Mouse (Mus musculus) liver, postnatal 0 days (tissue): ENCODE data around the gene Ccdc138. TPM values are rescaled to one million over a fixed set of nuclear protein-coding genes. Genes with fewer than 3 reads are reported as not detected.
"Not testable (repeated sequence)": the region's sequence is repeated elsewhere in the genome, so short reads cannot be mapped to it uniquely, and the experiment has no call there.

Experiments
- ATAC-seq: fragments of 200-750 bp; cut with Nextera tagmentation; 2 replicates; pipeline ENCODE4 v1.8.0; 2017; ENCODE audit warnings: mild to moderate bottlenecking, moderate library complexity
- DNase-seq: peaks from one replicate; pipeline ENCODE4 v3.0.0-alpha.2; 2016
- H3K27ac ChIP-seq: fragments of 300-500 bp; sonication (generic); 2 replicates; pipeline ENCODE4 v1.5.1; 2014; ENCODE audit warnings: antibody characterized with exemption, moderate library complexity, mild to moderate bottlenecking, low read depth
- H3K27me3 ChIP-seq: fragments of 300-500 bp; sonication (generic); 2 replicates; pipeline ENCODE4 v1.6.1; 2014; ENCODE audit warnings: low read length, control low read depth, mixed read lengths; ENCODE audit not compliant: insufficient read depth
- H3K36me3 ChIP-seq: fragments of 300-500 bp; sonication (generic); replicated peaks from 2 replicates; pipeline ENCODE4 v1.6.1; 2014; ENCODE audit warnings: mild to moderate bottlenecking, control low read depth, low read length, moderate library complexity, mixed read lengths; ENCODE audit not compliant: insufficient read depth
- H3K4me1 ChIP-seq: fragments of 300-500 bp; sonication (generic); 2 replicates; pipeline ENCODE4 v1.6.1; 2014; ENCODE audit warnings: antibody characterized with exemption, mild to moderate bottlenecking, control low read depth; ENCODE audit not compliant: insufficient read depth
- H3K4me2 ChIP-seq: fragments of 300-500 bp; sonication (generic); 2 replicates; pipeline ENCODE4 v1.6.1; 2014; ENCODE audit warnings: low read depth, mild to moderate bottlenecking, low read length, moderate library complexity, mixed read lengths
- H3K4me3 ChIP-seq: fragments of 300-500 bp; sonication (generic); 2 replicates; pipeline ENCODE4 v1.5.1; 2014; ENCODE audit warnings: low read depth, low read length
- H3K9ac ChIP-seq: fragments of 300-500 bp; sonication (generic); replicated peaks from 2 replicates; pipeline ENCODE4 v1.6.1; 2014; ENCODE audit warnings: mild to moderate bottlenecking, moderate library complexity
- H3K9me3 ChIP-seq: fragments of 300-500 bp; sonication (generic); 2 replicates; pipeline ENCODE4 v1.6.1; 2016; ENCODE audit warnings: mild to moderate bottlenecking, control low read depth, low read length, mixed read lengths
- CTCF ChIP-seq: sonication (generic); IDR thresholded peaks from 2 replicates; pipeline ENCODE4 v1.5.1; 2016; ENCODE audit warnings: antibody characterized with exemption, low read depth
- EP300 ChIP-seq: IDR thresholded peaks from 2 replicates; pipeline ENCODE4 v1.6.1; 2016; ENCODE audit warnings: antibody characterized with exemption, low read depth, mild to moderate bottlenecking
- WGBS: fragments of 180-500 bp; shearing (Covaris S2); extraction: QIAGEN DNeasy Blood & Tissue Kit; methylation state at CpG from one replicate; pipeline ENCODE4 v1.1.7; 2014; ENCODE audit not compliant: insufficient replicate concordance; 5-methylcytosine and 5-hydroxymethylcytosine counted together
- polyA plus RNA-seq: library from polyadenylated mRNA; unstranded; fragments of >200 nt; fragmentation: Nextera tagmentation; extraction: Ambion mirVana; gene quantifications from 2 replicates; pipeline ENCODE4 v1.2.1, GENCODE M21; 2015

Ccdc138 gene
- polyA plus RNA-seq, 1 experiment from 2014 or later = 1.7 TPM

DNA sequence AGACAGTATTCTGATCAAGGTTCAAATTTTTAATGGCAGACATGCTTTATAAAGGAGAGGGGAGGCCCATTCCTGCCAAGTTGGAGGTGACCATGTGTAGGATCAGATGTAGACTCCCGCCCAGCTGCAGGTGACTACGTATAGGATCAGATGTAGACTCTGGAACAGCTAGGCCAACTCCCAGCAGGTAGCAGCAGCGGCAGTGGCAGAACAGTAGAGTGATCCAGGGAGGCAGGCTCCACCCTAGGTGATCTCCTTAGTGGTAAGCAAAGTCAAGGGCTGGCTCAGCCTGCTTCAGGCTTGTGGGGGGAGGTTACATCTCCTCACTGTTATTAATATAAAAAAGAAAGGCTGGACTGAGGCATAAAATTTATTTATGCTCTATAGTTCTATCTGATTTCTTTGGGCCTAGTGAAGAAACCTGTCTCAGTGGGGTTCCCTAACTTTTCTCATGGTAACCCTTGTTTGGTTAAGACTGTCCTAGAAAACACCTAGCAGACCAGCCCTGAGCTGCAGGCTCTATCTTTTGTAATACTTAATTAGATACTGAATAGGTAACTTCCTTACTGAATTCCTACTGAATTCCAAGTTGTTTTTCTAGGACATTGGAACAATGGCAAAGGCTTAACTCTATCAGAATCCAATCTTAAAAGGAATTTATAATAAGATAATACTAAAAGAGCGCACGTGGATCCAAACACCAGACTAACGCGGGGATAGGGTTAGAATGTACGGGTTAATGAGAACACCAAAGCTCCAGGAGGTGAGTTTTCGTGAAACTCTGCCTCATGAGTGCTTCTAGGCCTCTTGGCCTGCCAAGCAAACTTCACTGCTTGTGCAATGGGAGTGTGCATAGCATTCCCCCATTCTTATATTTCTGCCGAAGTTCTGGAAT lies 33.4 kb downstream of the Ccdc138 start:
- Histone ChIP-seq H3K36me3 (no peaks in the 10 kb centered on the region), H3K4me3 (no peak overlapping the region), H3K4me1 (no peaks in the 10 kb centered on the region), H3K4me2 (no peak overlapping the region), H3K9me3 (no peaks in the 10 kb centered on the region; the same call in 1 of the 2 replicates), H3K27me3 (no peaks in the 10 kb centered on the region), H3K9ac (no peak overlapping the region), H3K27ac (no peak overlapping the region)
- 85% methylated on average over 10 of the region's 10 CpGs for WGBS
- TF ChIP-seq EP300 (no peak), CTCF (no peak)
- ATAC-seq = no peak
- no peak for DNase-seq

DNA sequence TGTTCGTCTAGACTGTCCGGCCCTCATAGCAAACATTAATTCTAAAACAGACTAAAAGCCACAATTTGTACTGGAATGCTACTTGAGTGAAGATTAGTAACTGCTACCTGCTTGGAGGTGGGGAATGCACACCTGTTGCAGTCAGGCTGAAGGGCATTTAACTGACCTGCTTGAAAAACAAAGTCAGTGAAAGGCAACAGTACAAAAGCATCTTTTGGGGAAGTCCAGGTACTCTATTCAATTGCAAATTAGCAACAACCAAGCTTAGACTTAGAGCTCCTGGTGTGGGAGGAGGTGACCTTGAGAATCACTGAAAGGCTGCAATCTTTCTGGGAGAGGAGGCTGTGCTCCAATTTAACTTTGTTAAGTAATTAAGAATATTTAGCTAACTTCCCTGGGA lies 34.4 kb downstream of the Ccdc138 start:
- Histone ChIP-seq H3K27ac (no peak overlapping the region), H3K4me1 (no peaks in the 10 kb centered on the region), H3K27me3 (no peaks in the 10 kb centered on the region), H3K9me3 (no peaks in the 10 kb centered on the region; the same call in 1 of the 2 replicates), H3K9ac (no peak overlapping the region), H3K4me2 (no peak overlapping the region), H3K36me3 (no peaks in the 10 kb centered on the region), H3K4me3 (no peak overlapping the region)
- TF ChIP-seq CTCF (no peak), EP300 (no peak)
- 90% methylated on average over 2 of the region's 2 CpGs for WGBS
- DNase-seq (no peak), ATAC-seq (no peak)

DNA sequence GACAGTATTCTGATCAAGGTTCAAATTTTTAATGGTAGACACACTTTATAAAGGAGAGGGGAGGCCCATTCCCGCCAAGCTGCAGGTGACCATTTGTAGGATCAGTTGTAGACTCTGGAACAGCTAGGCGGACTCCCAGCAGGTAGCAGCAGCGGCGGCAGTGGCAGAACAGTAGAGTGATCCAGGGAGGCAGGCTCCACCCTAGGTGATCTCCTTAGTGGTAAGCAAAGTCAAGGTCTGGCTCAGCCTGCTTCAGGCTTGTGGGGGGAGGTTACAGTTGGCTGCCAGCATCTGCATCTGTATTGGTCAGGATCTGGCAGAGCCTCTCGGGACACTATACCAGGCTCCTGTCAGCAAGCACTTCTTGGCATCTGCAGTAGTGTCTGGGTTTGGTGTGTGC lies 38.5 kb downstream of the Ccdc138 start:
- H3K4me2 ChIP-seq, H3K9me3 ChIP-seq, ATAC-seq, H3K9ac ChIP-seq, DNase-seq, H3K36me3 ChIP-seq, H3K27me3 ChIP-seq, H3K27ac ChIP-seq, H3K4me1 ChIP-seq, H3K4me3 ChIP-seq: not testable (repeated sequence)
- WGBS = 84% methylated on average over 5 of the region's 5 CpGs

DNA sequence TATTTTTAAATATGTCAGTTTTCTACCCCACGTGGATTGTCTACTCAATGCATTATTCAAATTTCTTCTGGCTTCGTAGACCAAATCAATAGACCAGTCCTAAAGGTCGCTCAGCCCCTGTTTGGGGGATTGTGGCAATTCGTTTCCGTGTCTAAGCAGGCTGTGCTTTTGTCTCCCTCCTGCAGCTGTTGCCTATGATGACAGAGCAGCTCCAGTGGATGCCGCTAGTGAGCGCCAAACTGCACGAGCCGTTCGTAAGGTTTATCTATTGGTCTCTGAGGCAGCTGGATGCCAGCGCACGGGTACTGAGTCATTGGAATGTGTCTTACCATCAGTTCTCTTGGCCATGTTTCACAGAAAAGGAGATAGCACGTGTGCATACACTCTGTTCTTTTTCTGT lies 42.9 kb downstream of the Ccdc138 start:
- TF ChIP-seq CTCF (no peak), EP300 (no peak)
- Histone ChIP-seq H3K27ac (no peak overlapping the region), H3K9ac (no peak overlapping the region), H3K9me3 (no peaks in the 10 kb centered on the region), H3K4me2 (no peak overlapping the region), H3K4me1 (no peaks in the 10 kb centered on the region), H3K36me3 (no peaks in the 10 kb centered on the region), H3K27me3 (no peaks in the 10 kb centered on the region), H3K4me3 (no peak overlapping the region)
- 71% methylated on average over 13 of the region's 13 CpGs for WGBS
- DNase-seq (no peak), ATAC-seq (peak; percentile 21; the same call in 1 of the 2 replicates)

DNA sequence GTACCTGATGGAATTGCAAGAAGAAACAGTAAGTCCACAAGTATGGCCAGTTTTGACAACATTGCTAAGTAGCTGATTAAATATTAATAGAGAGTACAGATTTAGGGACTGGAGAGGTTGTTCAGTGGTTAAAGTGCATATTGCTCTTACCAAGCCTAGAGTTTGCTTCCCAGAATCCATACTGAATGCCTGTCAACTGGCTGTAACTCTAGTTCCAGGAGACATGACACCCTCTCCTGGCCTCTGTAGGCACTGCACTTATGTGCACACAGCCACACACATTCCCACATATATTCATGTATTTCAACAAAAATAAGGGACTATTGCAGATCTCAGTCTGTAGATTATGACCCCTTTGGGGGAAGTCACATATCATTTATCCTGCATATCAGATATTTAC lies 51.0 kb downstream of the Ccdc138 start:
- ATAC-seq (peak; percentile 54), DNase-seq (peak; percentile 21)
- no peak overlapping the region for H3K4me3 ChIP-seq
- no peak overlapping the region for H3K9ac ChIP-seq
- no peaks in the 10 kb centered on the region for H3K9me3 ChIP-seq
- H3K27me3 ChIP-seq = no peaks in the 10 kb centered on the region
- no peaks in the 10 kb centered on the region for H3K4me1 ChIP-seq
- TF ChIP-seq CTCF (peak; percentile 53), EP300 (no peak)
- no peak overlapping the region for H3K27ac ChIP-seq
- H3K36me3 ChIP-seq = no peaks in the 10 kb centered on the region
- no peak overlapping the region for H3K4me2 ChIP-seq

DNA sequence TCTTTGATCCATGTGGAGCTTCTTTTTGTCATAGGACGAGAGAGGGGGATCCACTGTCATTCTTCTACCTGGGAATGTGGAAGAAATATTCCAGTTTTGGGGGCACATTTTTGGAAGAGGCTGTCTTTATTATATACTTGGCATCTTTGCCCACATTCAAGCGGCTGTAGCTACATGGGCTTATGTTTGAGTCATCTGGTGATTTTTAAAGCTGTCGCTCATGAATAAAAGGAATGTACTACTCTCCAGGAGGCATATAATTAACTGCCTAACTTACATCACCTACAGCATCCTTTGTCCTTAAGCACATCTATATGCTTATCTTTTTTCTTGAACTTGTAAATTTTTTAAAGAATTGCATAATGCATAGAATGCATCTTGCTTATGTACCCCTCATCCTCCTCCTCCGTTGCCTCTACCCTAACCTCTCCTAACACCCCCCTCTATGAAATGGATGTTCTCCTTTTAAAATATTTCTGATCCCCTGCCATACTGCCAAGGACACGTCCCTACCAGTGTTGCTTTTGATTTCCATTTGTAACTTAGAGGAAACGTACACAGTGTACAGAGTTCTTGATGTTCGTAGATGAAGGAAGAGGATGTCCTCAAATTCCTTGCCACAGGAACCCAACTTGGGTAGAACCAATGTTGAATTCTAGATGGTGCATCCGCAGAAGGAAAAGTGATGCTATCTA lies 57.1 kb downstream of the Ccdc138 start:
- Histone ChIP-seq H3K9me3 (no peaks in the 10 kb centered on the region), H3K4me1 (no peaks in the 10 kb centered on the region), H3K4me3 (no peak overlapping the region), H3K36me3 (no peaks in the 10 kb centered on the region), H3K9ac (no peak overlapping the region), H3K4me2 (no peak overlapping the region), H3K27ac (no peak overlapping the region), H3K27me3 (no peaks in the 10 kb centered on the region)
- ATAC-seq (no peak), DNase-seq (no peak)
- 79% methylated on average over 8 of the region's 8 CpGs for WGBS
- TF ChIP-seq EP300 = no peak
- TF ChIP-seq CTCF = no peak
